Mouse (Mus musculus) brain, embryonic 14.5 days (tissue): ENCODE results near the gene Cerk.

Experiments
- CTCF ChIP-seq: fragments of 200-500 bp; IDR thresholded peaks from 2 replicates; pipeline ENCODE4 v1.5.1; 2012; ENCODE audit warnings: inconsistent platforms, mild to moderate bottlenecking, moderate library complexity, borderline replicate concordance; ENCODE audit not compliant: insufficient read depth, insufficient read length; ENCODE audit errors: extremely low read depth
- POLR2A ChIP-seq: fragments of 200-500 bp; IDR thresholded peaks from 2 replicates; pipeline ENCODE4 v1.6.1; 2012; ENCODE audit warnings: mild to moderate bottlenecking, inconsistent platforms, borderline replicate concordance; ENCODE audit not compliant: poor library complexity, insufficient read depth, insufficient read length, severe bottlenecking; ENCODE audit errors: extremely low read depth

DNA sequence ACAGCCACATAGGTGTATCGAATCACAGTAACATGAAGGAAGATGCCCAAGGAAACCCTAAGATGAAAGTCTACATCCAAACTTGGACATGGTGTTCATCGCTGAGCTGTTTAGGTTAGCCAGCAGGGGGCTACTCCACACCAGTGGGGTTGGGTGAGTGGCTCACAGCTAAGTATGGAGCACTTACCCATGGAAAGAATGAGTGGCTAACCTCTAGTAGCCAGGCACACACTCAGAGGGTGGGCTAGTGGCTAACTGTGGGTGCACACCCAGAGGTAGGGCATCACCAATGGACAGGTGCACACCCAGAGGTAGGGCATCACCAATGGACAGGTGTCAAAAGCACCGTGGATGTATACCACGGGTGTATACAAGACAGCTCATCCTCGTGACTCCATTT lies 26.2 kb downstream of the Cerk start:
- TF ChIP-seq CTCF = no peak; the same call in 1 of the 2 replicates
- no peak for TF ChIP-seq POLR2A
